Mouse (Mus musculus): Measurements from ENCODE around the gene Slc16a1.

Slc16a1 gene

GRCm38 (mm10) chr3:104638403-104638779 is at the start of gene Slc16a1:
Slc16a1 (plus strand) TSS chr3:104638668.
- DNase-seq = peak; percentile 93

- DNase-seq = no peak
Observed at GRCm38 (mm10) chr3:104596451-104597134, 41.9 kb upstream of the Slc16a1 start.

- peak; percentile 97 for DNase-seq
Observed at GRCm38 (mm10) chr3:104597135-104597764, 41.2 kb upstream of the Slc16a1 start.

GRCm38 (mm10) chr3:104599296-104600150 is 38.9 kb upstream of the Slc16a1 start:
- peak; percentile 24 for DNase-seq

- no peak for DNase-seq
Observed at GRCm38 (mm10) chr3:104600691-104601090, 37.8 kb upstream of the Slc16a1 start.

- DNase-seq = no peak
Observed at GRCm38 (mm10) chr3:104601680-104602079, 36.8 kb upstream of the Slc16a1 start.

GRCm38 (mm10) chr3:104609690-104610380 is 28.6 kb upstream of the Slc16a1 start:
- no peak for DNase-seq

- DNase-seq = no peak
Observed at GRCm38 (mm10) chr3:104610453-104611230, 27.8 kb upstream of the Slc16a1 start.

GRCm38 (mm10) chr3:104611951-104612350 is 26.5 kb upstream of the Slc16a1 start:
- no peak for DNase-seq

GRCm38 (mm10) chr3:104613102-104613501 is 25.4 kb upstream of the Slc16a1 start:
- no peak for DNase-seq

GRCm38 (mm10) chr3:104614081-104614480 is 24.4 kb upstream of the Slc16a1 start:
- no peak for DNase-seq

- DNase-seq = no peak
Observed at GRCm38 (mm10) chr3:104615216-104615615, 23.3 kb upstream of the Slc16a1 start.

GRCm38 (mm10) chr3:104616155-104616554 is 22.3 kb upstream of the Slc16a1 start:
- no peak for DNase-seq

- DNase-seq = no peak
Observed at GRCm38 (mm10) chr3:104621841-104622240, 16.6 kb upstream of the Slc16a1 start.

- DNase-seq = no peak
Observed at GRCm38 (mm10) chr3:104629810-104630209, 8.7 kb upstream of the Slc16a1 start.

- DNase-seq = no peak
Observed at GRCm38 (mm10) chr3:104630941-104631340, 7.5 kb upstream of the Slc16a1 start.

- DNase-seq = no peak
Observed at GRCm38 (mm10) chr3:104632560-104633162, 5.8 kb upstream of the Slc16a1 start.

GRCm38 (mm10) chr3:104636491-104636890 is 2.0 kb upstream of the Slc16a1 start:
- DNase-seq = no peak

GRCm38 (mm10) chr3:104637427-104638402 is 753 bp upstream of the Slc16a1 start:
- no peak for DNase-seq

GRCm38 (mm10) chr3:104638932-104639748 is 672 bp downstream of the Slc16a1 start:
- DNase-seq = peak; percentile 79
